Mouse (Mus musculus): ENCODE measurements at regions not wholly inside any gene's neighbourhood (a gene's known extent, or its start where the extent isn't known, plus 50 kb on each side); places are given as distances from the start of the nearest gene placed in this dataset.
A peak's percentile ranks its signal among the peaks of the same experiment; 100 is the strongest.

DNA sequence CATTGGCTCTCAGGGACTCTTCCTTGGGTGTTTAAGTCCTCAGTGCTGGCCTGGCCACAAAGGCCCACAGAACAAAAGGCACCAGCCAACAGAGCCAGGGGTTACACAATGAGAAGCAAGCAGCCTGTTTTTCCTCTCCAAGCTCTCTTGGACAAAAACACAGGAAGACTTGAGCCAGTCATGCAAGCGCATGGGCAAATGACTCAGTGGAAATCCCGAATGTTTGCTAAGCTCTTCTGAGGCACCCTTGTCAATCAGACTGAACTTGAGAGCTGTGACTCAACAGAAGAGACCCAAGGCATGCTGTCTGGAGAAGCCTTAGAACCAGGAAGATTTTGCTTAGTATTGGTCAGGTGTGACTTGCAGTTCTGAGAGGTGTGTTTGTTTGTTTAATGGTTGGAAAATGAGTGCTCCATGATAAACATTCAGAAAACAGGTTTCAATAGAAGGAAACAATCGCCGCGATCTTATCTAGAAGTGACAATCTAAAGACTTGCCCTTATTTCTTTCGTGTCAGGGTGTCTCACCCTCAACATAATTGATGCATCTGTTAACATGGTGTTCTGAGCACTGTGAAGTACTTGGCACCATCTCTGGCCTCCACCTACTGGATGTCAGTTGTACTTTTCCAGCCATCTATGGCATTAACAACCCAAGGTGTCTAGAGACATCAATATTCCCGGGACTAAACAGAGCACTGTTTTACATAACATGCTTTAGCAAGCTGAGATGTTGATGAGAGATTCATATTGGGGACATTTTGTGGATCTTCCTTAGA is 124.0 kb upstream of the Tmc1 start:
- DNase-seq (ENCODE audit: low spot score) = no peak

DNA sequence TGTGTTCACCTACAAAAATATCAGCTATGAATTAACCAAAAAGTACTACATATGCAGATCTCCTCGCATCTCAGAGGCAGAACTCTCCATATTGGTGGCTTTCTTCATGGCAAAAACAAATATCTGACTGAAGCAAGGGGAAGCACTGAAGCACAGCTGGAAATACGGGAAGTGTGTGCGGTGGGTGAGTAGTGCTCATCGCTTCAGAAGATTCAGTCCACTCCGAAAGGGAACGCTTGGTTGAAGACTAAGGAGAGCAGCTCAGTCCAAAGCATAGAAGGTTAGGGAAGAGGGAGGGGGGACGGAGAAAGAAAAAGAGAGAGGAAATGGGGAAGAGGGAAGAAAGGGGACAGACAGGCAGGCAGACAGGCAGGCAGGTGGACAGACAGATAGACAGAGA is 114.4 kb upstream of the Tmc1 start:
- DNase-seq (ENCODE audit: low spot score) = no peak

DNA sequence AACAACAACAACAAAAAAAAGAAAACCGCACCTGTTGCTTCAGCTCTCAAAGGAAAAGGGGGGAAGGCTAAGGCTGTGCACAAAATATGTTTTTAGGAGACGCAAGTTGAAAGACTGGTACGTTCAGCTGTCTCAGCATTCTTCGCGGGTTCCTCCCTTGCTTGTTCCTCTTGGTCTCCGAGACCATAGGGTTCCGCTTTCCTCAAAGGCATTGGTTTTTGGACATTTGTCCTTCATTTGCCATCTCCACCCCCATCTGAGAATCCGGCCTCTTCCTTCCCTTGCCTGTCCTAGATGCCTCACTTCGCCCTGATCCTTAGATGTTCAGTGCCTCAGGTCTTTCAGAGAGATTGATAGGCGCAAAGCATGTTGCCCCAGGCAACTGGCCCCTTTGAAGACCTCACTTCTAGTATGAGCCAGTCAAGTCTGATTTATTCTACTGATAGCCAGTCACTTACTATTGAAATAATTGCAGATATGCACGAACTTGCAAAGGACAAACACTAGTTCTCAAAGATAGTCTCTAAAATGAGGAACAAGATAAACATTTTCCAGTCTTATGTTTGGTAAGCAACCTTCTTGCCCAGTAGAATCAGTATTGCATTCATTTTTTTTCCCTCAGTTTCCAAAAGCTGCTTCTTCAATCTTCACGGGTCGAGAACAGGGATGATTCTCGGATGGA is 112.6 kb upstream of the Tmc1 start:
- no peak for DNase-seq (ENCODE audit: low spot score)

GRCm38 (mm10) chr19:21064902-21065301 is 110.9 kb upstream of the Tmc1 start:
- no peak for DNase-seq (ENCODE audit: low spot score)

DNA sequence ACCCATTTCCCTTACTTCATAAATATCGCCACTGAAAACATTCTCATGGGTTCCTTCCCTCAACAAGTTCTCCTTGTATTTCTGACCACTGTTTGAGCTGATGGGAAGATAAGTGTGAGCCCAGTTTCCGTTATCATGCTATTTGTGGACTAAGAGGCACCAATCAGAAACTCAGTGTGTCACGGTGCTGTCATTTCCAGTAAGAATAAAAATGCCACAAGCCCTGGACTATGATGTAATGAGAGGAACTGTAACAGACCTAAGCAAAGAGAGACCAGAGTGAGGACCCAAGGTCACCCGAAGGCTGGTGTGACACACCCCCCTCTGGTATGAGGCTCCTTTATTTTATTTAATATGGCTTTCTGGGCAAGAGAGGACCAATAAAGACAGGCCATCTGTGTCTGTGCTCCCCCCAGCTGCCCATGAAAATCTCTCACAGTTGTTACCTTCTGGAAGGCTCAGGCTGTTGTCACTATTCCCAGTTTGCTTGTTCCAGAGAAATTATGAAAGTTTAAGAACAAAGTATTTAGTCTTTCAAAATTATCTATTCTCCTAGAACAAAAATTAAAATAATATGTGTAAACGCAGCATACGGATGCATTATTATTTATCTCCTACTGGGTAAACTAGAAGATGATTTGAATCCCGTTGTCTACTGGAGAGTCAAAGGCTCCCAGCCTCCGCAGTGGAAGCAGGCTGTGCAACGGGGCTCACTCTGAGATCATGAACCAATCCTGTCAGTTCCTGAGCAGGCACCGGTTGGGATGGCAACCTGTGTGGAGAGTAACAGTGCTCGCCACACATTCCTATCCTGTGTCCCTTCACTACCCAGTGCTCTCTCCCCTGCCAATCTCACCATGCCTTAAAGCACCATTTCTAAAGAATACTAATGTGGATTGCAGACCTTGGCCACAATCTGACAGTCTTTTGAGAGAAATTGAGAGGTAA is 99.9 kb upstream of the Tmc1 start:
- DNase-seq (ENCODE audit: low spot score) = no peak

GRCm38 (mm10) chr19:21052771-21053170 is 98.8 kb upstream of the Tmc1 start:
- DNase-seq (ENCODE audit: low spot score) = no peak

DNA sequence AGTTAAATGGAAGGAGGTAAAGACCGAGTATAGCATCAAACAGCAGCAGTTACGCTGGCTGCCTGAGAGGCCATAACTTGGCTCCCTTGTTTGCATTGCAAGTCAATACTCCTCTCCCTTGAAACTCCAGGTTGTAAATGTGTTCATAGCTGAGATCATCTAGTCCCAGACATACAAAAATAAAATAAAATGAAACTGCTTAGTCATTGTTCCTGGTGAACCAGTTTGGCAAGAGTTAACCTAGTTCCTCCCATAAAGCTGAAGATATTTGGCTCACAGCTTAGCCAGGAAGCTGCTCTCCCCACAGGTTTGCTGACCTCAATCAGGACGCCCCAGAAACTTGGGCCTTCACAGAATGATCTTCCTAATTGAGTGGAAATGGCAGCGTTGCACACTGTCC is 97.9 kb upstream of the Tmc1 start:
- DNase-seq (ENCODE audit: low spot score) = no peak

- no peak for DNase-seq (ENCODE audit: low spot score)
These were observed 97.2 kb upstream of the Tmc1 start for GRCm38 (mm10) chr19:21050994-21051721.

DNA sequence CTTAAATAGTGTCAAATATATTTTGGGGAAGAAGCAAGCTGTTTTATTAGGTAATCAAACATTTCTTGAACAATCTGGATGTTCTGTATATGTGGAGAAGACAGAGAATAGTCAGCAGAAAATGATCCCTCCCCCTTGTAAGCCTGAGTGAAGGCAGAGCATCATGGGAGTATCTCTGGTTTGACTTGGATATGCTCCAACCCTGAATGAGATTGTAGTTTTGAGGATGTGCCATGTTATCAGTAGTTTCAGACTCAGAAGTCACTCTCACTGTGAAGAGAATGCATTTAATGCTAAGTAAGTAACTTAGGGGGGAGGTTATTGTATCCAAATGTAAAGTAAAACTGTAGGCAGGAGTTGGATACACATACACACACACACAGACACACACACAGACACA is 95.3 kb upstream of the Tmc1 start:
- DNase-seq (ENCODE audit: low spot score) = no peak

- no peak for DNase-seq (ENCODE audit: low spot score)
These were observed 91.6 kb upstream of the Tmc1 start for GRCm38 (mm10) chr19:21045565-21045964.

DNA sequence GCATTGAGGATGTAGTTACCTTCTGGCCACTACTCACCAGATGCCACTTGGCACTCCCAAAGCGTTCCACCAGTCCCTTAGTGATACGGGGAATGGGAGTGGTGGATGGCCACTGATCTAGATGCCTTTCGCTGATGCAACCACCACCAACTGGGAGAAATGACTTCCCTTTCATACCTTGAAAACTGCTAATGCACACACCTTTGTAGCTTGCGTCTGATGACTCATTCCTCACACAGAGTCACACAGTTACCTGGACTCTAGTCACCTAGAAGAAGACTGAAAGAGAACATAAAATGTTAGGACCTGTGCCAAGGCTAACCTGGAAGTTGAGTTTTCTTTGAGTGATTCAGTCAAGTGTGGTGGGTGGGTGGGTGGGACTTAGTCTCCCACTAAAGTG is 90.0 kb upstream of the Tmc1 start:
- no peak for DNase-seq (ENCODE audit: low spot score)

- no peak for DNase-seq (ENCODE audit: low spot score)
These were observed 88.5 kb upstream of the Tmc1 start for GRCm38 (mm10) chr19:21042536-21042935.

DNA sequence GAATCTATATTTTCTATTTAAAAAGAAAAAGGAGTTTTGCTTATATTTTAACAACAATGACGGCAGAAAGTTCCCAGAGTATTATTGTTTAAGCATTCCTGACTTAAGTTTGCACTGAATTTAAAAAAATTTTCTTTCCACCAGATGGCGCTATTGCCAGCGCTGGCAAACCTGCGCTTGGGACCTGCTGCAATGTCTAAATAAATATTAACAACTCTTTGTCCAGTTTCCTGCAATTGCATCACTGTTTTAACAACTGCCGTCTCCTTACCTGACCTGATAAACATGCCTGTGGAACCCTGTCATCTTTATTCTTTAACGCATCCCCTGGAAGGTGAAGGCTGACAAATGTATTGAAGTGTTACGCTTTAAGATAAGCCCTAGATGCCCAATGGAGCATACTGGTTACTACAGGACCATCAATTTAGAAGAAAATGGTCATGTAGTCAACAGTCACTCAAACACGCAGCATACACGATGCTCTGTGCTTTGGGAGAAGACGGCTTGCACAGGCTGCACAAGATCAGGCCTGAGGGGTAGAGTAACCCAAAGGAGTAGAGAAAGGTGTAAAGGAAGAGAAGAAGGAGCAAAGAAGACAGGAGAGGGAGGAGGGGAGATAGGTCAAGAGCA is 83.6 kb upstream of the Tmc1 start:
- no peak for DNase-seq (ENCODE audit: low spot score)

- DNase-seq (ENCODE audit: low spot score) = peak; percentile 50
These were observed 82.8 kb upstream of the Tmc1 start for GRCm38 (mm10) chr19:21036507-21037425.

DNA sequence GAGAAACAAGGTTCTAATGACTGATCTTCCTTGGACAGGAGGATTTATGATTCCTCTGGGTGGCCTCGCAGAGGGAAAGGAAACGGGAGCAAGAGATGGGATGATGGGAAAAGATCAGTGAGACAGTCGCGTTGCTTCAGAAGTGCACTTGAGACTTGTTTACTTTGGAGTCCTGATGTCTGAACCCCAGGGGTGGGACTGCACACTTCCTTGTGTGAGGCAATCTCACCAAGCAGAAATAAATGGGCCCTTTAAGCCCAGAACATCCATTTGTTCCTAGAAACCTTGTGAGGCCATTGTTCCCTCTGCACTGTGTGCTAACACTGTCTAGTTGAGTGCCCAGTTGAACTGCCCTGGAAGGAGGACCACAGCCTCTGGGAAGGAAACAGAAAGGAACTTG is 81.5 kb upstream of the Tmc1 start:
- no peak for DNase-seq (ENCODE audit: low spot score)

- no peak for DNase-seq (ENCODE audit: low spot score)
These were observed 80.0 kb upstream of the Tmc1 start for GRCm38 (mm10) chr19:21033991-21034390.

GRCm38 (mm10) chr19:21032558-21032957 is 78.6 kb upstream of the Tmc1 start:
- DNase-seq (ENCODE audit: low spot score) = no peak

- DNase-seq (ENCODE audit: low spot score) = no peak
These were observed 77.8 kb upstream of the Tmc1 start for GRCm38 (mm10) chr19:21031768-21032308.

DNA sequence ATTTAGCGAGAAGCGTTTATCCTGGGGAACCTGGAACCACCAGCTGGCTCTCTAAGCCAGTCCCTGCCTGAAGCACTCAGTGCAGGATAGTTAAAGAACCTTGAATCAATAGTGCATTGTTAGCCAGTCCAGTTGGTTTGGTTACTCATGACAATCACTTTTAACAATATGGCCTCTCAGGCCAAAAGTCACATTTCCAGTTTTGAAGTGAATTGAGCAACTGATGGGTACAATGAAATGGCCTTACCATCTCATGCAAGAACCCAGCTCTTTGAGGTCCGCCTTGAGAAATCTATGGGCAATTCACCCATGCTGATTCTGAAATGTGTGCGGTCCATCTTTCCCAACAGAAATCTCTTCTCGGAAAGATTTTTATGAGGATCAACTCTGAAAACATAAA is 77.0 kb upstream of the Tmc1 start:
- DNase-seq (ENCODE audit: low spot score) = no peak

DNA sequence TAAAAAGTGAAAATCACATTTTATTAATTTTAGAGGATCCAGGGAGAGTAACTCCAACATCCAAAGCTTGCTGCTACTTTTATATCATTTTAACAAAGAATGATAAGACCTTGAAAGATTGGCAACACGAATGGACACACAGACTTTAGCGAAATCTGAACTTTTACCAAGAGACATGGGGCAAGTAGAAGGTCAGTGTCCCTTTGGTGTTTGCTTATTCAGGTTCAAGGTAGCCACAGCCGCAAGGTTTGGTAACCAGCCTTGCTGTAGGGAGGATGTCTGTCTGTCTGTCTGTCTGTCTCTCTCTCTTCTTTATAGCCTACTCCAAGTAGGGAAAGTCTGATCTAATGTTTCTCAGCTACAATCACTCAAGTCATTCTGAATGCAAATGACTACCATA is 75.0 kb upstream of the Tmc1 start:
- DNase-seq (ENCODE audit: low spot score) = no peak

All from ovary, postnatal 36 days (tissue).